Mouse (Mus musculus): Measurements from ENCODE around the gene Ptprn2. TPM values are rescaled to one million over a fixed set of nuclear protein-coding genes. Genes with fewer than 3 reads are reported as not detected.

Ptprn2 gene
- polyA plus RNA-seq, 1 experiment from 2014 or later, result 0.79 TPM

DNA sequence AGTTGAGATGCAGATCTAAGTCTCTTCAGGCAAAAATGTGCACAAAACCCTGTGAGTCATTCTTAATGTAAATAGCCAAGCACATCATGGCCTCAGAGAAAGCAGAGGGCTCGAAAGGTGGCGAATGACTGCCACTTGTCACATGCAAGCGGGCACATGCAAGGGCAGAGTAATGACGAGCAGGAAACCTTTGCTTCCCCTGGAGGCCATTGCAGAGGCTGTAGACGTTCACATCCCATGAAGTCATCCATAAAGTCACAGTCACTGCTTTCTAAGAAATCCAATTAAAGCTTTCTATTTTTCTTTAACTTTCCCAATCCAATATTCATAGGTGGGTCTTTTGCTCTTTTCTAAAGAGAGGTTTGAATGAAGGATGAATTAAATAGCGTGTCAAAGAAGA, 433.7 kb downstream of the Ptprn2 start:
- WGBS, result 72% methylated on average over 6 of the region's 6 CpGs

DNA sequence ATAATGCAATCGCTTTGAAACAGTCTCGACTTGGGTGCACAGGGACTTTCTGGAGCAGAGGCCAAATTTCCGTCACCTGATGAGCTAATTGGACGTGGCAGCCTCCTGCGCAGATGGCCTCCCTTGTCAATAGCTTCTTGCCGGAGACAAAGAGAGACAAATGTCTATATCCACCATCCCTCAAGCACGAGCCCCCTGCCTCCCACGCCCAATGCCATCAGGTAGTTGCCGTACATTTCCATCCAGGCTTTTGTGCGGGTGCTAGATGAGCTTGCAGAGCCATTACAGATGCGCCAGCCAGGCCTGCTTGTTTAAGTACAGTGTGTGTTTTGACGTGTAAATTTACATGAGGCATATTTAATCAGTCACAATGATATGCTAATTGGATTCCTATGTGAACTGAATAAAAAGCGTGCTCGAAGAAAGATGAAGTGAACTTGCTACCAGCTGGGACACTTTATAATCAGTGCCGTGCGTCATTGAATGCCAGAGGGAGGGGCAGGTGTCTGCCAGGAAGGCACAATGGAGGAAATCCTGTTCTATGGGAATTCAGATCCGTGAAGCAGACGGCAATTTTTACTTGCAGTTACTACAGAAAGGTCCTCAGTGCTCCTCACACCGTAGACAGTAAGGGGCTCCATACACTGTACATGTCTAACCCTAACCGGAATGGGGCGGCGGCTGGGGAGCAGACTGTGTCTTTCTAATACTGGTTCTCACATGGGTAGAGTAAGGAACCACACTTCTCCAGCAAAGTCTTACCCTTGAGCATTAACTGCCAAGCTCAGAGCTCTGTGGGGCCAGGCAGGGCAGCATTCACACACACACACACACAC, 434.4 kb downstream of the Ptprn2 start:
- H3K27ac ChIP-seq (replicated peaks; ENCODE audit: low read depth, low read length), result no peak overlapping the region
- H3K4me3 ChIP-seq (ENCODE audit: low read depth, low read length), result no peak overlapping the region
- DNase-seq (ENCODE audit: low spot score) (no peak), ATAC-seq (replicated peaks; ENCODE audit: insufficient number of reproducible peaks, low FRiP score, low TSS enrichment, low read depth) (peak; percentile 66; the same call in 1 of the 2 replicates)
- 72% methylated on average over 22 of the region's 22 CpGs for WGBS
- H3K4me2 ChIP-seq (ENCODE audit: low read depth, low read length), result no peak overlapping the region
- H3K4me1 ChIP-seq (ENCODE audit: control insufficient read depth, insufficient read depth, low read length), result no peaks in the 10 kb centered on the region
- H3K9ac ChIP-seq (replicated peaks; ENCODE audit: low read length), result no peak overlapping the region
- no peaks in the 10 kb centered on the region for H3K27me3 ChIP-seq (ENCODE audit: control insufficient read depth, insufficient read depth, low read length)
- H3K9me3 ChIP-seq (replicated peaks; ENCODE audit: control insufficient read depth, low read length), result no peaks in the 10 kb centered on the region
- H3K36me3 ChIP-seq (replicated peaks; ENCODE audit: control insufficient read depth, insufficient read depth, low read depth, low read length), result no peaks in the 10 kb centered on the region

More for the DNA sequence above, 433.7 kb downstream of the Ptprn2 start:
- Histone ChIP-seq H3K9me3 (replicated peaks; ENCODE audit: control insufficient read depth, low read length) (no peaks in the 10 kb centered on the region), H3K4me1 (ENCODE audit: control insufficient read depth, insufficient read depth, low read length) (no peaks in the 10 kb centered on the region), H3K4me3 (ENCODE audit: low read depth, low read length) (no peak overlapping the region), H3K9ac (replicated peaks; ENCODE audit: low read length) (no peak overlapping the region), H3K36me3 (replicated peaks; ENCODE audit: control insufficient read depth, insufficient read depth, low read depth, low read length) (no peaks in the 10 kb centered on the region), H3K27me3 (ENCODE audit: control insufficient read depth, insufficient read depth, low read length) (no peaks in the 10 kb centered on the region), H3K4me2 (ENCODE audit: low read depth, low read length) (no peak overlapping the region), H3K27ac (replicated peaks; ENCODE audit: low read depth, low read length) (no peak overlapping the region)
- ATAC-seq (replicated peaks; ENCODE audit: insufficient number of reproducible peaks, low FRiP score, low TSS enrichment, low read depth) (no peak), DNase-seq (ENCODE audit: low spot score) (no peak)

DNA sequence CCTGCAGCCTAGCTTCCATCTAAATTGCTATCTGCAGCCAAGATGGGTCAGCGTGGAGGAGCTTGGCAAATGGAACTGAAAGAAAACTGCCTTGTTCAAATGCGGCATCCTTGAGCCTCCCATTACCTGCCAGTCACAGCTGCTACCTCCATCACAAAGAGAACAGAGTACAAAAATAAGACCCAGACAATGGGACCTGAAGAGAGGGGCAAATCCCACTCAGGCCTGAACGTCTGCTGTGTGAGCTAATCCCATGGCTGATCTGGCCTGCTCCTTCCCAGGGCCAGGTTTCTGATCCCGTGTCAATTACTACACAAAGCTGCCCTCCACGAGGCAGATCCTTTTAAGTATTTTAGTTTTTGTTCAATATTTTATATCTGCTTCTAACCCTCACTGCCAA, 441.6 kb downstream of the Ptprn2 start:
- Histone ChIP-seq H3K36me3 (replicated peaks; ENCODE audit: control insufficient read depth, insufficient read depth, low read depth, low read length) (no peaks in the 10 kb centered on the region), H3K9ac (replicated peaks; ENCODE audit: low read length) (no peak overlapping the region), H3K27ac (replicated peaks; ENCODE audit: low read depth, low read length) (no peak overlapping the region), H3K4me1 (ENCODE audit: control insufficient read depth, insufficient read depth, low read length) (no peaks in the 10 kb centered on the region), H3K9me3 (replicated peaks; ENCODE audit: control insufficient read depth, low read length) (no peaks in the 10 kb centered on the region), H3K4me3 (ENCODE audit: low read depth, low read length) (no peak overlapping the region), H3K4me2 (ENCODE audit: low read depth, low read length) (no peak overlapping the region), H3K27me3 (ENCODE audit: control insufficient read depth, insufficient read depth, low read length) (no peaks in the 10 kb centered on the region)
- DNase-seq (ENCODE audit: low spot score) (no peak), ATAC-seq (replicated peaks; ENCODE audit: insufficient number of reproducible peaks, low FRiP score, low TSS enrichment, low read depth) (no peak)
- 61% methylated on average over 5 of the region's 5 CpGs for WGBS

DNA sequence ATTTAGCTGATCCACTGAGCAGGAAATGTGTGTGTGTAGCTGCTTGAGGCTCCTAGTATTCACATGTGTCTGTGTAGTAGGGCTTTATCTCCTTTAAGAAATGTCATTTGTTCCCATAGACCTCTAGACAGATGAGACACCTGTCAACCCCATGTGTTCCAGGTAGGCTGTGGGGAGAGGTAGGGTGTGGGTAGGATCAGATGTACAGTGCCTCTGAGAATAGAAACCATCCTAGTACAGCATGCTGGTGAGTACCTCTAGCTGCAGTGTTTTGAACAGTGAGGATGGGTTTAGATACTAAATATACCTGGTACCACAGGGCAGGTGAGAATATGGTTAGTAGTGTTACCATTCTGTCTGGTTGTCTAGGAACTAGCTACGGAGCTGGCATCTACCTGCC, 442.0 kb downstream of the Ptprn2 start:
- no peak overlapping the region for H3K9ac ChIP-seq (replicated peaks; ENCODE audit: low read length)
- 96% methylated on average over 1 of the region's 1 CpGs for WGBS
- H3K9me3 ChIP-seq (replicated peaks; ENCODE audit: control insufficient read depth, low read length), result no peaks in the 10 kb centered on the region
- H3K27ac ChIP-seq (replicated peaks; ENCODE audit: low read depth, low read length), result no peak overlapping the region
- no peaks in the 10 kb centered on the region for H3K36me3 ChIP-seq (replicated peaks; ENCODE audit: control insufficient read depth, insufficient read depth, low read depth, low read length)
- no peaks in the 10 kb centered on the region for H3K4me1 ChIP-seq (ENCODE audit: control insufficient read depth, insufficient read depth, low read length)
- H3K4me2 ChIP-seq (ENCODE audit: low read depth, low read length), result no peak overlapping the region
- H3K4me3 ChIP-seq (ENCODE audit: low read depth, low read length), result no peak overlapping the region
- ATAC-seq (replicated peaks; ENCODE audit: insufficient number of reproducible peaks, low FRiP score, low TSS enrichment, low read depth), result no peak
- no peak for DNase-seq (ENCODE audit: low spot score)
- no peaks in the 10 kb centered on the region for H3K27me3 ChIP-seq (ENCODE audit: control insufficient read depth, insufficient read depth, low read length)

DNA sequence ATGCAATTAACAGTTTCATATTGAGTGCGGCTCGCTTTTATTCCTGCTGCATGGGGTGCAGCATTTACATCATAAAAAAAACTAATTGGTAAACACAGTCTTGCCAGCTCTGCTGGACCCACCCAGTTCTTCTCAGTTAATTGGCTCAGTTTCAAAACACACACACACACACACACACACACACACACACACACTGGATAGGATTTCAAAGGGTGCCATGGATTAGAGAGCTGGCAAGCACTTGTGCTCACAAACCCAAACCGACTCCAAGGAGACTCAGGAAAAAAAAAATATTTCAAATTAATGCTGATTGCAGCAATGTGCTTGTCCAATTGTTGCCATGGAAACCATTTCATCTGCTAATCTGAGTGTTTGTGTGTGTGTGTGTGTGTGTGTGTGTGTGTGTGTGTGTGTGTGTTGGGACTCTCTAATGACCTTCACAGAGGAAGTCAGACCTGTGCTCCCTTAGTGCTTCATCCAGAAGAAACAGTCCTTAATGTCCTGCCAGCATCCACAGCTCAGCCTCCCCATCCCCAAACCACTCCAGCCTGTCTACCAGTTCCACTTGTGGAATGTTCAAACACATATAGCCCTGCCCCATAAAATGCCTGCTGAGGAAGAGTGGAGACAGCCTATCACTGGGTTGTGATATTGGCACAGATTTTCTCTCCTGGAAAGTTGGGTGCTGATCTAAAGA, 452.8 kb downstream of the Ptprn2 start:
- Histone ChIP-seq H3K4me3 (ENCODE audit: low read depth, low read length) (no peak overlapping the region), H3K27me3 (ENCODE audit: control insufficient read depth, insufficient read depth, low read length) (no peaks in the 10 kb centered on the region), H3K36me3 (replicated peaks; ENCODE audit: control insufficient read depth, insufficient read depth, low read depth, low read length) (no peaks in the 10 kb centered on the region), H3K4me2 (ENCODE audit: low read depth, low read length) (no peak overlapping the region), H3K9me3 (replicated peaks; ENCODE audit: control insufficient read depth, low read length) (no peaks in the 10 kb centered on the region), H3K27ac (replicated peaks; ENCODE audit: low read depth, low read length) (no peak overlapping the region), H3K4me1 (ENCODE audit: control insufficient read depth, insufficient read depth, low read length) (no peaks in the 10 kb centered on the region), H3K9ac (replicated peaks; ENCODE audit: low read length) (no peak overlapping the region)
- DNase-seq (ENCODE audit: low spot score), result peak; percentile 13
- WGBS, result 44% methylated on average over 3 of the region's 3 CpGs
- no peak for ATAC-seq (replicated peaks; ENCODE audit: insufficient number of reproducible peaks, low FRiP score, low TSS enrichment, low read depth)

DNA sequence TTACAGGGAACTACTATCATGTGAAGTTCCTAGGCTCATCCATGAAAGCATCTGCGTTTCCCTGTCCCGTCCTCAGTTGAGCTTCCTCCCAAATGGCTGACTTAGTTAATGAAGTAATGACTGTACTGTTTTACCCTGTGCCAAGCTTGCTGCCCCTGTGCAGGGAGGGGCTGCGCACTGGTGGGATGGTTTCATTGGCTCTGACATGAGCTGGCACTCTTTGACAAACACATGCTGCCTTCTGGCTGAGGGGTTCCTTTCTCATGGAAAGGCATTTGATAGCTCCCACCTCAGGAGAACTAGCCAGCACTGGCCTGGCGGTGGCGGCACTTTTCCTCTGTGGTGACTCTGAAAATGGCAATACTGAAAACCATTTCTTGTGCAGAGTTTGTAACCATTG, 458.4 kb downstream of the Ptprn2 start:
- ATAC-seq (replicated peaks; ENCODE audit: insufficient number of reproducible peaks, low FRiP score, low TSS enrichment, low read depth) (no peak), DNase-seq (ENCODE audit: low spot score) (no peak)
- Histone ChIP-seq H3K27me3 (ENCODE audit: control insufficient read depth, insufficient read depth, low read length) (no peaks in the 10 kb centered on the region), H3K4me3 (ENCODE audit: low read depth, low read length) (no peak overlapping the region), H3K9ac (replicated peaks; ENCODE audit: low read length) (no peak overlapping the region), H3K4me2 (ENCODE audit: low read depth, low read length) (no peak overlapping the region), H3K36me3 (replicated peaks; ENCODE audit: control insufficient read depth, insufficient read depth, low read depth, low read length) (no peaks in the 10 kb centered on the region), H3K9me3 (replicated peaks; ENCODE audit: control insufficient read depth, low read length) (no peaks in the 10 kb centered on the region), H3K27ac (replicated peaks; ENCODE audit: low read depth, low read length) (no peak overlapping the region), H3K4me1 (ENCODE audit: control insufficient read depth, insufficient read depth, low read length) (no peaks in the 10 kb centered on the region)
- 78% methylated on average over 5 of the region's 5 CpGs for WGBS

DNA sequence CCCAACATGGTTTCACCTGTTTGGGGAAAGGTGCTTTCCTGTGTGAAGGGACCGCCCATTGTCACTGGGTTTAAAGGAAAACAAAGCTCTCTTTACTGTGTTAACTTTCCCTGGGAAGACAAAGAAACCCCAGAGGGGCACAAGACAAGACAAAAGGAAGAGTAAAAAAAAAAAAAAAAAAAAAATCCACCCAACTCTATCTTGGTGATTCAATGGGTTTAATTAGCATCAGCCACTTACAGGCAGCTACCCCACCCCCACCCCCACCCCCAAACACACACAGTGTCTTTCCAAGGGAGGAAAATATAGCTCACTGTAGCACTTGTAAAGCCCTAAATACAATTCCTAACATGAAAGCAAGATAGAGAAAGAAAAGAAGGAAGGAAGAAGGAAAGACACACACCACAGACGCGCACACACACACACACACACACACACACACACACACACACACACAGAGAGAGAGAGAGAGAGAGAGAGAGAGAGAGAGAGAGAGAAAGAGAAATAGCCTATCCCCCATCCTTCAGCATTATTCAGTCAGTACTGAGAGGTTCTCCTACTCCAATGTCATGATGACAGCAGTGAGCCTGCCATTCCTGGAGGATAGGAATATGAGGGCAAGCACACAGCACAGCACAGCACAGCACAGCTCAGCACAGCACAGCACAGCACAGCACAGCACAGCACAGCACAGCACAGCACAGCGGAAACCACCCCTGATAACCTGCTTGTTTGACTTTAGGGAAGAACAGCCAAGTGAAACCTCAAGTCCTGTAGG, 462.8 kb downstream of the Ptprn2 start:
- H3K9me3 ChIP-seq (replicated peaks; ENCODE audit: control insufficient read depth, low read length), result no peaks in the 10 kb centered on the region
- 65% methylated on average over 4 of the region's 4 CpGs for WGBS
- H3K4me3 ChIP-seq (ENCODE audit: low read depth, low read length), result no peak overlapping the region
- no peak for ATAC-seq (replicated peaks; ENCODE audit: insufficient number of reproducible peaks, low FRiP score, low TSS enrichment, low read depth)
- no peak overlapping the region for H3K9ac ChIP-seq (replicated peaks; ENCODE audit: low read length)
- DNase-seq (ENCODE audit: low spot score), result no peak
- H3K27ac ChIP-seq (replicated peaks; ENCODE audit: low read depth, low read length), result no peak overlapping the region
- no peaks in the 10 kb centered on the region for H3K4me1 ChIP-seq (ENCODE audit: control insufficient read depth, insufficient read depth, low read length)
- no peaks in the 10 kb centered on the region for H3K36me3 ChIP-seq (replicated peaks; ENCODE audit: control insufficient read depth, insufficient read depth, low read depth, low read length)
- H3K4me2 ChIP-seq (ENCODE audit: low read depth, low read length), result no peak overlapping the region
- H3K27me3 ChIP-seq (ENCODE audit: control insufficient read depth, insufficient read depth, low read length), result no peaks in the 10 kb centered on the region
